In the genomic region with DNA sequence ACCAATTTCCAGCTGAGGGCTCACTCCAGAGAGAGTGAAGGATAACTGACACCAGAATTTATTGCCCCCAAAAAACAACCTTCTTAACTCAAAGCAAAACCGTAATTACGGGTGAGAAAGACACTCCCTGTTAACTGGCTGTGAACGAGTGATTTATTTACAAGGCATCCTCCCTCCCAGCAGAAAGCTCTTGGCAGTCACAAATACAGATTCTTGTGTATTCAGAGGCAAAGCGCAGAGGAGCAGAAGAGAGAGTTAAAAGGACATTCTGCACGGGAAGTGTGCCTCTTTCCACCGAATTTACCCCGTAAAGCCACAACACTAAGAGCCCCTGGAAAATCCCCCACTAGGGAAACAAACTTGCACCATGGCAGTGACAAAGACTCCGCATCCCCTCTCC, we compare ENCODE assay signal across 9 mouse cellular contexts.
DNase-seq lines count a peak whose midpoint lies in the region; ATAC-seq and TF ChIP-seq lines count a peak whose summit lies in the region.
"Had no signal": no experiment of that assay in that cellular context is flagged by ENCODE, and none has a peak within 500 bp of the region (broad histone marks: within the 10 kb centered on the region; RNA-seq: fewer than 3 reads in every experiment).

No protein-coding gene starts in this region.

- no peak for TF ChIP-seq CTCF in liver, postnatal 0 days (IDR thresholded peaks at IDR 0.05; ENCODE audit: low read depth)

- ATAC-seq in intestine, embryonic 14.5 days (replicated peaks; ENCODE audit: low FRiP score, low TSS enrichment, low read depth) = no peak
- no peak for ATAC-seq in intestine, embryonic 16.5 days
- ATAC-seq in common myeloid progenitor, adult 5-6 weeks (replicated peaks; ENCODE audit: low read depth, poor library complexity, severe bottlenecking) = 0 out of 2 replicates have a peak, but pooled peaks have one; percentile 27
- no peak for ATAC-seq in forebrain, embryonic 14.5 days
- ATAC-seq in liver, postnatal 0 days = no peak

- 12% methylated on average over 8 of the region's 8 CpGs for WGBS in intestine, embryonic 14.5 days
- WGBS in intestine, embryonic 16.5 days = 10% methylated on average over 8 of the region's 8 CpGs
- WGBS in forebrain, embryonic 14.5 days = 2% methylated on average over 8 of the region's 8 CpGs
- 12% methylated on average over 8 of the region's 8 CpGs for WGBS in liver, postnatal 0 days (ENCODE audit: insufficient replicate concordance)

- H3K4me2 ChIP-seq in intestine, embryonic 14.5 days (ENCODE audit: low read length) = peak overlapping the region; percentile 0; the same call in 1 of the 2 replicates
- no peak overlapping the region for H3K4me2 ChIP-seq in intestine, embryonic 16.5 days (ENCODE audit: low read depth, low read length)
- peak overlapping the region; percentile 23; the same call in 1 of the 2 replicates for H3K4me2 ChIP-seq in forebrain, embryonic 14.5 days (ENCODE audit: low read length)
- peak overlapping the region; percentile 23; the same call in 1 of the 2 replicates for H3K4me2 ChIP-seq in liver, postnatal 0 days (ENCODE audit: low read depth, low read length)

- no peak overlapping the region for H3K9ac ChIP-seq in intestine, embryonic 14.5 days (ENCODE audit: low read length)
- H3K9ac ChIP-seq in intestine, embryonic 16.5 days (ENCODE audit: low read depth, low read length) = no peak overlapping the region
- 0 out of 2 replicates have a peak overlapping the region, but pooled peaks have one; percentile 17 for H3K9ac ChIP-seq in forebrain, embryonic 14.5 days (ENCODE audit: low read length)
- no peak overlapping the region for H3K9ac ChIP-seq in liver, postnatal 0 days (replicated peaks)

- no peaks in the 10 kb centered on the region for H3K9me3 ChIP-seq in intestine, embryonic 14.5 days (ENCODE audit: control insufficient read depth, low read length)
- H3K9me3 ChIP-seq in intestine, embryonic 16.5 days (ENCODE audit: control insufficient read depth, low read length) = no peaks in the 10 kb centered on the region
- no peaks in the 10 kb centered on the region for H3K9me3 ChIP-seq in forebrain, embryonic 14.5 days (replicated peaks; ENCODE audit: control insufficient read depth, low read length)
- no peaks in the 10 kb centered on the region for H3K9me3 ChIP-seq in liver, postnatal 0 days (ENCODE audit: low read length)

- H3K36me3 ChIP-seq in intestine, embryonic 14.5 days (ENCODE audit: control insufficient read depth, insufficient read depth, low read length) = no peaks in the 10 kb centered on the region
- H3K36me3 ChIP-seq in intestine, embryonic 16.5 days (ENCODE audit: control insufficient read depth, insufficient read depth, low read length) = no peaks in the 10 kb centered on the region
- no peaks in the 10 kb centered on the region for H3K36me3 ChIP-seq in forebrain, embryonic 14.5 days (ENCODE audit: control insufficient read depth, insufficient read depth, low read length)
- no peaks in the 10 kb centered on the region for H3K36me3 ChIP-seq in liver, postnatal 0 days (replicated peaks; ENCODE audit: insufficient read depth, low read length)

- no peak overlapping the region for H3K4me3 ChIP-seq in intestine, embryonic 14.5 days (ENCODE audit: low read depth, low read length)
- no peak overlapping the region for H3K4me3 ChIP-seq in intestine, embryonic 16.5 days (ENCODE audit: low read length)
- H3K4me3 ChIP-seq in forebrain, embryonic 14.5 days (ENCODE audit: low read depth, low read length) = no peak overlapping the region
- no peak overlapping the region for H3K4me3 ChIP-seq in liver, postnatal 0 days (ENCODE audit: low read depth, low read length)

- no peak overlapping the region for H3K27ac ChIP-seq in intestine, embryonic 14.5 days (ENCODE audit: low read depth)
- H3K27ac ChIP-seq in intestine, embryonic 16.5 days (ENCODE audit: low read length) = no peak overlapping the region
- no peak overlapping the region for H3K27ac ChIP-seq in forebrain, embryonic 14.5 days (ENCODE audit: low read depth, low read length)
- no peak overlapping the region for H3K27ac ChIP-seq in liver, postnatal 0 days (ENCODE audit: low read depth)

- DNase-seq in intestine, embryonic 14.5 days (ENCODE audit: low spot score) = no peak
- peak; percentile 73 for DNase-seq in forebrain, embryonic 14.5 days (ENCODE audit: low spot score)
- DNase-seq in liver, postnatal 0 days = no peak
- no peak for DNase-seq in right cerebral cortex, postnatal 25 days
- no peak for DNase-seq in cerebellum, postnatal 10 days
- no peak for DNase-seq in frontal cortex, postnatal 14 days (ENCODE audit: low spot score in 2 of 2)
- DNase-seq: adrenal gland, postnatal 10 days had no signal

- TF ChIP-seq EP300 in liver, postnatal 0 days (IDR thresholded peaks at IDR 0.05; ENCODE audit: low read depth) = no peak

- peaks cover 27% of the 10 kb centered on the region for H3K4me1 ChIP-seq in intestine, embryonic 14.5 days (replicated peaks; ENCODE audit: control insufficient read depth, insufficient read depth, low read length)
- H3K4me1 ChIP-seq in intestine, embryonic 16.5 days (ENCODE audit: control insufficient read depth, insufficient read depth, low read length) = peaks cover 26% of the 10 kb centered on the region
- H3K4me1 ChIP-seq in forebrain, embryonic 14.5 days (ENCODE audit: control insufficient read depth, insufficient read depth, low read length) = peaks cover 11% of the 10 kb centered on the region
- H3K4me1 ChIP-seq in liver, postnatal 0 days (ENCODE audit: insufficient read depth) = peaks cover 19% of the 10 kb centered on the region

- no peaks in the 10 kb centered on the region for H3K27me3 ChIP-seq in intestine, embryonic 14.5 days (replicated peaks; ENCODE audit: control insufficient read depth, insufficient read depth, low read length)
- no peaks in the 10 kb centered on the region for H3K27me3 ChIP-seq in intestine, embryonic 16.5 days (replicated peaks; ENCODE audit: control insufficient read depth, insufficient read depth, low read length)
- no peaks in the 10 kb centered on the region for H3K27me3 ChIP-seq in forebrain, embryonic 14.5 days (replicated peaks; ENCODE audit: control insufficient read depth, insufficient read depth, low read length)
- no peaks in the 10 kb centered on the region for H3K27me3 ChIP-seq in liver, postnatal 0 days (ENCODE audit: insufficient read depth, low read length)
